Mouse (Mus musculus): ENCODE data around the gene Iffo2.
"Not testable (repeated sequence)": the region's sequence is repeated elsewhere in the genome, so short reads cannot be mapped to it uniquely, and the experiment has no call there.

Gene Iffo2

DNA sequence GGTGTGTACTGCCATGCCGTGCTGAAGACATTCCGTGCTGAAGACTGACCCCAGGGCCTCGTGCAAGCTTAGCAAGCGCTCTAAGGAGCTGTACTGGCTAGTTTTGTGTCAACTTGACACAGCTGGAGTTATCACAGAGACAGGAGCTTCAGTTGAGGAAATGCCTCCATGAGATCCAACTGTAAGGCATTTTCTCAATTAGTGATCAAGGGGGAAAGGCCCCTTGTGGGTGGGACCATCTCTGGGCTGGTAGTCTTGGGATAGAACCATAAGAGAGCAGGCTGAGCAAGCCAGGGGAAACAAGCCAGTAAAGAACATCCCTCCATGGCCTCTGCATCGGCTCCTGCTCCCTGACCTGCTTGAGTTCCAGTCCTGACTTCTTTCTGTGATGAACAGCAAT is at the start of gene Iffo2:
Gene Iffo2, plus strand, starts transcription at position 301 of the 400 bp plus-strand sequence.
- not testable (repeated sequence) for DNase-seq (ENCODE audit: low spot score)

- DNase-seq (ENCODE audit: low spot score) = no peak
Observed at GRCm38 (mm10) chr4:139481400-139481799, 48.9 kb upstream of the Iffo2 start.

- no peak for DNase-seq (ENCODE audit: low spot score)
Observed at GRCm38 (mm10) chr4:139483461-139484105, 46.8 kb upstream of the Iffo2 start.

- no peak for DNase-seq (ENCODE audit: low spot score)
Observed at GRCm38 (mm10) chr4:139484496-139484895, 45.9 kb upstream of the Iffo2 start.

DNA sequence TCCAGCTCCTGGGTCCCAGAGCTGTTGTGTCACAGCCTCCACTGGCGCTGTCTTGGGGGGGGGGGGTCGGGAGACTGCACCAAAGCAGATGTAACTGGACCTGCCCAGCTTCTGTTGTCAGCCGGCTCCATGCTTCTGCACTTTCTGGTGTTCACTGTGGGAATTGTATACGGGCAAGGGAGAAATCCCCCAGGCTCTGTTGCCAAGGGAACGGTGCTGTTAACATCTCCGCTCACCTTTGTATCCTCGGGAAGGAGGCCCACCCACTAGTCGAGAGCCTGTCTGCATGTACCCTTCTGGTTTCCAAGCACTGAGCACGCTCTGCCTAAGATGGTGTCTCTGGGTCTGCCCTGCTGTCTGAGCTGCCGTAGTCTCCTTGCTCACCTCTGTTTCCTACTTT is 43.3 kb upstream of the Iffo2 start:
- no peak for DNase-seq (ENCODE audit: low spot score)

DNA sequence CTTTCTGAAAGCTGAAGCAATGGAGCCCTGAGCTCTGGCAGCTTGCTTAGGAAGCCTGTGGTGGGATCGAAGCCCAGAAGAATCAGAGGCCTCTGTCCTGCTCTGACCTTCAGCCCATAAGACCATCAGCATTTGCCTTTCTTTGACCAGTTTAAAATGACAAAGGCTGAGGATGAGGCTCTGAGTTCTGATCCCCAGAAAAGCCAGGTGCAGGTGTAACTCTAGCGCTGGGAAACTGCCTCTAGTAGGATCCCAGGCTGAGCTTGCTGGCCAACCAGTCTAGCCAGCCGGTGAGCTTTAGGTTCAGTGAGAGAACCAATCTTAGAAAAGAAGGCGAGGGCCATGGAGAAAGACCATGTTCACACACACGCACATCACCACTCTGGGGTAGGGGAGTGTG is 42.0 kb upstream of the Iffo2 start:
- no peak for DNase-seq (ENCODE audit: low spot score)

GRCm38 (mm10) chr4:139489946-139490345 is 40.4 kb upstream of the Iffo2 start:
- peak; percentile 23 for DNase-seq (ENCODE audit: low spot score)

- DNase-seq (ENCODE audit: low spot score) = no peak
Observed at GRCm38 (mm10) chr4:139490413-139491055, 39.8 kb upstream of the Iffo2 start.

GRCm38 (mm10) chr4:139491541-139492170 is 38.7 kb upstream of the Iffo2 start:
- no peak for DNase-seq (ENCODE audit: low spot score)

DNA sequence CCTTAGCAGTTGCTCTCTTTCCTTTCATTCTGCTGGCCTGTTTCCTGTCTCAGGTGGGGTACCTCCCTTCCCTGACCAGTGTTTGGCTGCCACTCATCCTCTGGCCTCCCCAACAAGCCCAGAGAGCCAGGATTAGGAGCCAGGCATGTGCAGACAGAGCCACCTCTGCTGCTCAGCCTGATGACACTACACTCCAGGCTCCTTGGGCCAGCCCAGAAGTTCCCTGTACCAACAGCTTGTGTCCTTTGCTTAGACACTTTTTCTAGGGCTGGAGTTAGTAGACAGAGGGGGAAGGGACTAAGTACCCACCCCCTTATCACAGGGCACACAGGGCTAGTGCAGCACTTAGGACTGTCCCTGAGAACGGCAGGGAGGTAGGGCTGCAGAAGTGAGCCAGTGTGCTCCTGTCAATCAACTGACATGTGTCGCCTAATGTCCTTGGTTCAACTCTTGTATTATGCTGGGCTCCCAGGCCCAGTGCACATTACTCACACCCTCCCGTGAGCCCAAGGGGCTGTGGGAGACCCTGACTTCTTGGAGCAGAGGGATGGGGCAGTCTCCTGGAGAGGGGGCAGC is 38.0 kb upstream of the Iffo2 start:
- DNase-seq (ENCODE audit: low spot score) = no peak

GRCm38 (mm10) chr4:139493227-139494025 is 36.9 kb upstream of the Iffo2 start:
- no peak for DNase-seq (ENCODE audit: low spot score)

- DNase-seq (ENCODE audit: low spot score) = no peak
Observed at GRCm38 (mm10) chr4:139500814-139501213, 29.5 kb upstream of the Iffo2 start.

DNA sequence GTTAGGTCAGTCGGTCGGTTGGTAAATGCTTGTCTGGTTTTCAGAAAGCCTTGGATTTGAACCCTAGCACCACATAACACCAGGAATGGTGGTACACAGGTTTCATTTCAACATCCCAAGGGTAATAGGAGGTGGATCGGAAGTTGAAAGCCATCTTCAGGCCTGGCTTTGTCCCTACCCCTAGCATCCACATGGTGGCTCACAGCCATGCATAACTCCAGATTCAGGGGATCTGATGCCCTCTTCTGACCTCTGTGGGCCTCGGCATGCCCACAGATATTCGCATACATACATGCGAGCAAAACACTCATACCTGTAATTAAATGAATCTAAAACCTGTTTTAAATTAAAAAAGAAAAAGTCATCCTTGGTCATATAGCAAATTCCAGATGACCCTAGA is 28.6 kb upstream of the Iffo2 start:
- DNase-seq (ENCODE audit: low spot score) = no peak

DNA sequence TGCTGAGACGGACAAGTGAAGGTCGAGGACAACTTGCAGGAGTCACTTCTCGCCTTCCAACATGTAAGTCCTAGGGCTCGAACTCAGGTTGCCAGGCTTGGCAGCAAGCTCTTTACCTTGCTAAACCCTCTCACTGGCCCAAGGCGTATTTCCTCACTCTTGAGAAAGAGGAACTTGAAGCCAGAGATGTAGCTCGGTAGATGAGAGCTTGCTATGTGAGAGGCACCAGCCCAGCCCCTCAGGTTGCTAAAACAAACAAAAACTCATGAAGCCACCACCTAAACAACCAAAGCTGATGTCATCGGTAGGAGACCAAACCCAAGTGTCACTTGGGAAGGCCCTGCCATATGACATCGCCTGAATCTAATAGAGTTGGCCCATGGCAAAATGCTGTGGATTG is 26.4 kb upstream of the Iffo2 start:
- DNase-seq (ENCODE audit: low spot score) = no peak

GRCm38 (mm10) chr4:139505716-139506115 is 24.6 kb upstream of the Iffo2 start:
- DNase-seq (ENCODE audit: low spot score) = no peak

DNA sequence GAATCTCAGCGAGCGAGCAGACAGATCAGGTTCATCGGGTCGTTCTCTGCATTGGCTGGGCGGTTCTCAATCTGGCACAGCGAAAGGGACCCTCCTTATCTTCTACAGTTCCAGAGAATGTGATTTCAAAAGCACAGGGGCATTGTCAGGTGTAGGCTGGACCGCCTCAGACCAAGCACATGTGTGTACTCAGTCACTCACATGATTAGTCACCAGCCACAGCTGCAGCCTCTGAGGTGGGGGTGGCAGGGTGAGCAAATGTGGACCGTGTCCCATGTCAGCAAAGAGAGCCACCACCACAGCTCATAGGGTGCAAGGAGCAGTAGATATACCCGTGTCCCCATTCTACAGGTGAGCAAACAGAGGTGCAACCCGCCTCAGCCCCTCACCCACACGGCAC is 23.6 kb upstream of the Iffo2 start:
- no peak for DNase-seq (ENCODE audit: low spot score)

DNA sequence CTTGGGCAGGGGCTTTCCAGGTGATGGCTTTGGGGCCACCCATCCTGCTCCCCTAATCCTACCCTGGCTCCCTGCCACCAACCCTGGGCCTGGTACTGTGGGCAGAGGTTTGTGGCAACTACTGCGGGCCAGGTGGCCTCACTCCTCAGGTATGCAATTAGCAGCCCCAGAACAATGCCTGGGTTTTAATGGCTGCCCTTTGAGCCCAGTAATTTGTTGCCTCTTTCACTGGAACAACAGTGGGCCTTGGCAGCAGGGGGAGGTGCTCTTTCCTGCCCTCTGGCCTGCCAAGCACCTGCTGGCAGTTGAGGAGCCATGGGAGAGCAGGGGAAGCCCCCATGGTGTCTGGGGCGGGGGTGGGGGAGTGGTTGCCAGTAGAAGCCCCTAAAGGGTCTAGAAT is 21.3 kb upstream of the Iffo2 start:
- DNase-seq (ENCODE audit: low spot score) = no peak

- DNase-seq (ENCODE audit: low spot score) = no peak
Observed at GRCm38 (mm10) chr4:139511557-139511956, 18.8 kb upstream of the Iffo2 start.

DNA sequence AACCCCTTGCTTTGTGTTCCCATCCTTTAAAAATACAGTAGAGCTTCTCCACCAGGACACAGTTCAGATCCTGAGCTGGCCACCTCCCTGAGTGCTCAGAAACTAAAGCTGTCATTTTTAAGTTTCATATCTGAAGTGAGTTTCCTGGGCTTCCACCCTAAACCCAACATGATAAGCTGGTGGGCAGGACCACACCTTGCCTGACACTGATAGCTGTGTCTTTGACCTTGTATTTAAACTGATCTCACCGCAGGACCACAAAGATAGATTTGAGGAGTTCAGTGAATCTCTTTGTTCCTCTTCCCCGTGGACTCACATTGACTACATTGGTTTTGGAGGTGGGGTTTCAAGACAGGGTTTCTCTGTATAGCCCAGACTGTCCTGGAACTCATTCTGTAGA is 17.4 kb upstream of the Iffo2 start:
- DNase-seq (ENCODE audit: low spot score) = no peak

- no peak for DNase-seq (ENCODE audit: low spot score)
Observed at GRCm38 (mm10) chr4:139519221-139519620, 11.1 kb upstream of the Iffo2 start.

DNA sequence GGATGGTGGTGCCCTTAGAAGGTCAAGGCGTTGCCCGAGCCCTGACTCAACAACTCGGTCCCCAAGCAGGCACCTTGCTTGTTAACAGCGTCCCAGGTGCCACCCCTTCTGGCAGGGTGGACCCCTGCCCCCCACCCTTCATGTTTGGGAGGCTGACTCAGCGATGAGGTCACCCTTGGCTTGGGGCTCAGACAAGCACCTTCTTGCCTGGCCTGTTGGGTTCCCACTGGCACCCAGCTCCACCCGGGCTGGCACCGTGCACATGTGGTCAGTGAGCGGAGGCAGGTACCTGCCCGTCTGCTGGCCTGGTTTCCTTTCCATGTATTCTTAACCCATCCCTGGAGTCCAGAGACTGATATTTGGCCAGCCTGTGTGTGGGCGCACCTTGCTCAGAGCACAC is 8.4 kb upstream of the Iffo2 start:
- DNase-seq (ENCODE audit: low spot score) = no peak

DNA sequence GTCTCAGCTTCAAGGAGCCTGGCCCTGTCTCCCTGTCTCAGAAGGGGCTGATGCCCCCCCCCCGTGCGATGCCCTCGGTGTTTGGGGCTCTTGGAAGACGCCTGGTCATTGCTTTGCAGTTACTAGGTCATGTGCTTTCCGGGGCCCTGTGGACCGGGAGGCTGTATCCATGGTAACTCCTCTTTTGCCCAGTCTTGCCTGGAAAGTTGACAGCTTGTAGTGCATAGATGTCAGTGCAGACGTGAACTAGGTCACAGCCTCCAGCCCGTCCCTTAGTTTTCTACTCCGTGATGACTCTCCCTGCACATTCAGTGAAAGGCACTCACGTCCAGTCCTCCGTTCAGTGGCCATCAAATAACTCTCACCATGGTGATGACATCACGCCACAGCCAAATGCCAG is 3.9 kb upstream of the Iffo2 start:
- peak; percentile 23 for DNase-seq (ENCODE audit: low spot score)
